Mouse (Mus musculus) heart, postnatal 10 days (tissue): Measurements from ENCODE around the gene Ptk7. TPM values are rescaled to one million over a fixed set of nuclear protein-coding genes. Genes with fewer than 3 reads are reported as not detected.

Source experiments
- DNase-seq, 2 experiments: peaks; one replicate each; pipeline ENCODE4 v3.0.0; 2021
- intact Hi-C: fragments of 180-260 bp; cut with DNase I; formaldehyde crosslinking; loops from one replicate; pipeline ENCODE4 v1.15.1; 2025
- total RNA-seq, 2 experiments: library from RNA; stranded (reverse); gene quantifications; 2 replicates each; pipeline ENCODE4 v1.2.3; 2021

Ptk7 gene
- 10 to 100 TPM; 19.5 to 22.3 TPM for total RNA-seq

DNA sequence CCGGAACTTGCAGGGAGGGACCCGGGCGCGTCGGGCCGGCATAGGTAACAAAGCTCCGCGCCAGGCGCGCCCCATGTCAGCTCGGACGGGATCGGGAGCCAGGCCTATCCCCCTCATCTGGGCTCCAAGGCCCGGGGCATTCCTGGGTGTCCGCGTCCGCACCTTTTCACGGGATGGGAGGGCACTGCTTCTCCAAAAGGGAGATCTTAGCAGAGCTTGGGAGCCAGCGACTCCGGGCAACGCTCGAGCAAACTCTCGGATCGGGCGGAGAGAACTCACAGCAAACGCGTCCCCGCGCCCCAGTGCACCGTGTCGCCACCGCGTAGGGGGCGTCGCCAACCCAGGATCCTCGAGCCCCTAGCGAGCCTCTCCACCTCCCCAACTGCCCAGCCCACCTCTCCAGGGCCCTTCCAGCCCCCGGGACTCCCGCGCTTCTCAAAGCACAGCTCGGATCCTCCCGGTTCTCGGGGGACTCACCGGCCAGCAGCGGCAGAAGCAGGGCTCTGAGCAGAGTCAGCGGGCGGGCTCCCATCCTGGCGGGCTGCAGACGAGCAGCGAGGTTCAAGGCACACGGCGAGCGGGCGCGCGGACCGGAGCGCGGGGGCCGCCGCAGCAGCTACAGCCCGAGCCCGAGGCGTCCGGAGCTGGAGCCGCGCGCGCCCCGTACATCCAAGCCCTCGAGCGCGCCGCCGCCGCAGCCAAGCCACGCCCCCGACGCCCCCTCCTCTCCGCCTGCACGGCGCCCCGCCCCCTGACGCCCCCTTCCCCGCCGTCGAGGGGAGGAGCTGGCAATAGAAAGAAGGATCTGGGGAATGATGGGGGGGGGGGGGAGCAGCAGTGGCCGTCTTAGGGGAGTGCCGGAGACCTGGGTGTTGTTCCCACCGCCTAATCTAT is at the start of gene Ptk7:
Gene Ptk7, minus strand, starts transcription at position 714 of the 894 bp plus-strand sequence.
- intact Hi-C loops, result no loop called here

DNA sequence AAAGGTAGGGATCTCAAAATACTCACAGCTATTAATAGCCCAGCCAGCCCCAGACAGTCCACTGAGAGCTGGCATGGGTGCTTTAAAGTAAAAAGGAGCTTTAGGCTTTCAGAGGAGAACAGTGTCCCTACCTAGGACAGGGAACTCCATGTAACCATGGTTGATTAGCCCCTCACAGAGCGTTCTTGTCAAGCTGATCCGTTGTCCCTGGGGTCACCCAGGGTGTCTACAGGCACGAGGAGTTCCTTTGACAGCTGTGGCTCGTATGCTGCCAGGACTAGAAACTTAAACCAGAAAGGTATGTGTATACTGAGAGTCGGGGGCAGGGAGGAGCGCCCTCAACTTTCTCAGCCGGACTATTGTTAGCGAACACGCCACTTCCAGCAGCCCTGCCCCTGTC is 49.6 kb upstream of the Ptk7 start:
- peak; percentile 52 to 60 for DNase-seq
- intact Hi-C loops, result no loop called here

More for the DNA sequence above, at the start of gene Ptk7:
- DNase-seq, result peak; percentile 81 to 84

DNA sequence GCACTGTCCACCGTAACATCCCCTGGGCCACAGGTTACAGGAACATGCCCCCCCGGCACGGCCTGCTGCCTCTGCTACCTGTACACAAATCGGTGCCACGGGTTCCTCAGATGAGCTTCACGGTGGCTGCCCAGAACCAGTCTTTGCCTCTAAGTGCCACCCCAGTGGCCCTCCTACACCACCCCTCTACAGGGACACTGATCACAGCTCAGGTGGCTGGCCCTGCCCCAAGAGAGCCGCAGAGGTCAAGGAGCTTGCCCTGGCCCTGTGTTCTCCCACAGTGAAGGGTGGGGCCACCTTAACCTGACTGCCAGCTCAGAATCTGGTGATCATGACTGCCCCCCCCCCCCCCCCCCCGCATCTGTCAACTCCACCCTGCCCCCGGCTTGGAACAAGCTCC is 49.1 kb upstream of the Ptk7 start, which contains the start of gene Mea1:
Gene Mea1, plus strand, starts transcription at position 378 of the 400 bp plus-strand sequence.
- DNase-seq, result peak; percentile 45 to 71
- intact Hi-C loops, result no loop called here

DNA sequence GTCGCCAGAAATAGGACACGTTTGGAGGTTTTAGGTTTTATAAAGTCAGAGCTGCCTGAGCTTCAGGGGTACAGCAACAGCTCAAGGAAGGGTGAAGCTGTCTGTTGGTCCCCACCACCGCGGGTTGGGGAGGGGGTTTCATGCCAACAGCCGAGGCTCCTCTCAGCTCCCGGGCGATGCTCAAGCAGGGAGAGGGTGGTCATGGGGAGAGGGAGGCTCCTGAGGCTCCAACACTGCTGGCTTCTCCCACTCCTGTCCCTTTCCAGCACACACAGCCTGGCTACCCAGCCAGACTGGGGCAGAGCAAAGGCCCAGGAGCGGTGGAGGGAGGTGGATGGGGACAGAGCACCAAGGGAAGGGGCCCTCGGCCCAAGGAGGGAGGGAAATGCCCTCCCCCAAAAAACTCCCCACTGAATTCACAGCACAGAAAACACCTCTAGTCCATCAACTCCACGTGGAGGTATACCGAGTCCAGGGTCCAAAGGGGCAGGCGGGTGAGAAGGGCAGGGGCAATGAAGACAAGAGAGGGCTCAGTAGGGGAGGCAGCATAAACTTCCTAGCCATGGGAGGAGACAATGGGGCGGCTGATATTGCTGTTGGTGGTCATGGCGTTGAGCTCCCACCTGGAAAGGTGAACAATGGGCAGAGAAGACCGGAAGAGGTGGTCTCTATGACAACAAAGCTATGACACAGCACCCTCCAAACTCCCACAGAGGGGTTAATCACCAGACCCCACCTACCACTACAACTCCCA is 45.4 kb upstream of the Ptk7 start:
- no peak for DNase-seq
- intact Hi-C loops, result loop anchor here (1.0 to 2.0 kb wide), 2 partner anchors 24 to 40 kb away; partner anchors contain the start of gene Cul7

DNA sequence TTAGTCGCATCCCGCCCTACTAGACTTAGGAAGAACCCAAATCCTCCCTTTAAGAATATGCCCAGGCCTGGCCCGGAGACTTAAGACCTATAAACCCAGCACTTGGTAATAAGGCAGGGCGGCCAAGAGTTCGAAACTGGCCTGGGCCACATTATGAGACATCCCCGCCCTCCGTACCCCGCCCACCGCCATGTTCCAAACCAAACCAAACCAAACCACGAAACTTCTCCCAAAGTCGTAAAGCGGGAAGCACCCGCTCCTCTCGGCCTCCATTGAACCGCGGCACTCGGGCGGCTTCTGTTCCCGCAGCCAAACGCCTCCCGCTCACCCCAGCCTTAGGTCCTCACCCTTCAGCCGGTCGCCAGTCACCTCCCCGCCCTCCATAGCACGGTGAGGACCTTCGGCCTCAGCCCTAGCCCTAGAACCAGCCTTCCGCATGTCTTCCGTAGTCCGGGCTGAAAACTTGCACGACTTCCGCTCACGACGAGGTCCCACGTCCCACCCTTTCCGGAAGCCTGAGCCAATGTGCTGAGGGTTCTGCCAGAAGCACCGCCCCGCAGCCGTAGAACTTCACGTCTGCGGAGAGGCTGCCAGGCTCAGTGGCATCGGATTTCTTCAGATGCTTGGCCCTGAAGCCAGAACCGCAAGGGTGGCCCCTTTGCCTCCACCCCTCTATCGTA is 44.7 kb upstream of the Ptk7 start, which contains the start of gene Rrp36:
Gene Rrp36, minus strand, starts transcription at position 503 of the 680 bp plus-strand sequence.
- DNase-seq, result peak; percentile 95 to 97
- intact Hi-C loops, result loop anchor here (1.0 to 2.0 kb wide), 2 partner anchors 24 to 41 kb away; partner anchors contain the start of gene Cul7

DNA sequence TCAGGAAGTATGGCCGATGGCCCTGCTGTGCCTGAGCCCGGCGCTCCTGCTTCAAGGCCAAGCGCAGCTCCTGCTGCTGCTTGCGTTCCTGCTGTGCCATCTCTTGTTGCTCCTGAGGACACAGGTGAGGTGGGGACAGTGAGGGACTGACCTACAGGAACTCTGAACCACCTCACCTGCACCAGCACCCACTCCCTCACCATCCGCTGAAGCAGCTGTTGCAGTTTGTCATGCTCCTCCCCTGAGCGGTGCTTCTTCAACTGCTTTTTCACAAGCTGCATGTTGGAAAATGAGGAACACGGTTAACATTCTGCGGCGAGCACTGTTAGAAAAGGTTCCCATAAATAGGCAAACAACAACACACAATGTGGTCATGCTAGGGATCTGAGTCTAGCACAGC is 40.6 kb upstream of the Ptk7 start:
- intact Hi-C loops, result no loop called here

DNA sequence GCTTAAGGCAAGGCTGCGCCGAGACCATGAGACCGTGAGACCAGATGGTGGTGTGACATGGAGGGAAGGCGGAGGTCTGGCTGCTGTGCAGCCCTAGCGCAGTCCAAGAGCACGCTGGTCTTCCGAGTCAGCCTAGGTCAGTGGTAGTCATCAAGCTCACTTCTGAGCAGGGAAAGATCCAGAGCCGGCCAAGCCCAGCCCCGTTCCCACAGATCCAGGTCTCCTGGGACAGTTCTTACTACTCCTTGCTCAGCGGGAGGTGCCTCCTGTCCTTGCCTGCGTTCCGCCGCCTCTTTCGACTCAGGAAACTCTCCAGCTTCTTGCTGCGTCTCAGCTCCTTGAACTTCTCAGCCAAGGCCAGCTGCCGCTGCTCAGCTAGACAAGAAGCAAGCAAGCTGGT is 38.4 kb upstream of the Ptk7 start:
- peak in 1 of 2 experiments; percentile 47 for DNase-seq
- intact Hi-C loops, result no loop called here

More for the DNA sequence above, 40.6 kb upstream of the Ptk7 start:
- no peak for DNase-seq

DNA sequence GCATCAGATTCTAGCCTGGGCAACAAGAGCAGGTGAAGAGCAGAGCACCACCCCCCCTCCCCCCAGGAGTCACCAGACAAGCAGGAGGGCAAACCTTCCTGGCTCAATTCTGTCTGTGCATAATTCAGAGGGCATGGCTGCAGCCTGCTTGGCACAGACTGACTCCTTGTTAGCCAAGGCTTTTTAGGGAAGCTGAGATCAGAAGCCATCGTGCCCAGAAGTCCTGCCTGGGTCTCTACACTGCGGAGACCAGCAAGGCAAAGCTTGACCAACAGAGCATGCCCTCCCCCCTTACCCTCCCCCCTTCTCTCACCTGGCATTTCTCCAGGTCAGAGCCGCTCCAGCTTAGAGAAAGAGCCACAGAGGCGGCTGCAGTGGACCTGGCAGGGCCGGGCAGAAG is 33.4 kb upstream of the Ptk7 start:
- DNase-seq, result peak; percentile 71 to 80
- intact Hi-C loops, result no loop called here

DNA sequence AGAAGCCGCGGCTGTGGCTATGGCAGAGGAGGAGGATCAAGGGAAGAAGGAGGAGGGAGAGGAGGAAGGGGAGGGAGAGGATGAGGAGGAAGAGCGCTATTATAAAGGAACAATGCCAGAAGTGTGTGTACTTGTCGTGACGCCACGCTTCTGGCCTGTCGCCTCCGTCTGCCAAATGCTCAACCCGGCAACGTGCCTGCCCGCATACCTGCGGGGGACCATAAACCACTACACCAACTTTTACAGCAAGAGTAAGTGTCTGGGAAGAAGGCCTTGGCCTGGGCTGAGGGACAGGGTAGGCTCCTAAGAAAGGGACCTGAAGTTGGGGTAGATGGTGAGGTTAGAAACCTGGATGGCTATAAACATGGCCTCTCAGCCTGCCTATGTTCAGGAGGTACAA is 32.7 kb upstream of the Ptk7 start:
- DNase-seq, result no peak
- intact Hi-C loops, result no loop called here

DNA sequence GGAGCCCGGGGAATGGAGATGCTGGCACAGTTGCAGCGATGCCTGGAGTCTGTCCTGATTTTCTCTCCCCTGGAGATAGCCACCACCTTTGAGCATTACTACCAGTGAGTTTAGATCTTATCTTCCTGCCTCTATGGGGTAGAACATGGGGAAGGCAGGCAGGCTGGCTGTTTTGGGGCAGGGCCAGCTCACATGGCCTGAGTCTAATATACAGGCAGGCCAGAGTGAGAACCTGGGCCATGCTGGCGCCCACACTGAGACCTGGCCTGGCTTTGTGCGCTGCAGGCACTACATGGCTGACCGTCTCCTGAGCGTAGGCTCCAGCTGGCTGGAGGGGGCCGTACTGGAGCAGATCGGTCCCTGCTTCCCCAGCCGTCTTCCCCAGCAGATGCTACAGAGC is 32.0 kb upstream of the Ptk7 start:
- no peak for DNase-seq
- intact Hi-C loops, result no loop called here

DNA sequence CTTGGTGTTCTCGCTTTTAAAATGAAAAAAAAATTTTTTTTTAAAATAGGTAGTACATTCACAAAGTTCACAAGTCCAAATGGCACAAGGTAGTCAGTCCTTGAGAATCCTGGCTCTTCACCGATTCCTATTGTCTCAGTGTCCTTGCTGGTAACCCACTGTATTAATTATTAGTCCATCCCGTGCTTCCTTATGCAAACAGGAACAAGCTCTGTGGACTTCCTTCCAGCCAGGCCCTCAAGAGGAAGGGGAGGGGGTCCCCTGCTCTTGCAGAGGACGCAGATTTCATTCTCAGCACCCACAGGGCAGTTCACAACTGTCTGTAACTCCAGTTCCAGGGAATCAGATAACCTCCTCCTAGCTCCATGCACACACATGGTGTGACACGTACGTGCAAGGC is 26.8 kb upstream of the Ptk7 start:
- DNase-seq, result no peak
- intact Hi-C loops, result no loop called here

DNA sequence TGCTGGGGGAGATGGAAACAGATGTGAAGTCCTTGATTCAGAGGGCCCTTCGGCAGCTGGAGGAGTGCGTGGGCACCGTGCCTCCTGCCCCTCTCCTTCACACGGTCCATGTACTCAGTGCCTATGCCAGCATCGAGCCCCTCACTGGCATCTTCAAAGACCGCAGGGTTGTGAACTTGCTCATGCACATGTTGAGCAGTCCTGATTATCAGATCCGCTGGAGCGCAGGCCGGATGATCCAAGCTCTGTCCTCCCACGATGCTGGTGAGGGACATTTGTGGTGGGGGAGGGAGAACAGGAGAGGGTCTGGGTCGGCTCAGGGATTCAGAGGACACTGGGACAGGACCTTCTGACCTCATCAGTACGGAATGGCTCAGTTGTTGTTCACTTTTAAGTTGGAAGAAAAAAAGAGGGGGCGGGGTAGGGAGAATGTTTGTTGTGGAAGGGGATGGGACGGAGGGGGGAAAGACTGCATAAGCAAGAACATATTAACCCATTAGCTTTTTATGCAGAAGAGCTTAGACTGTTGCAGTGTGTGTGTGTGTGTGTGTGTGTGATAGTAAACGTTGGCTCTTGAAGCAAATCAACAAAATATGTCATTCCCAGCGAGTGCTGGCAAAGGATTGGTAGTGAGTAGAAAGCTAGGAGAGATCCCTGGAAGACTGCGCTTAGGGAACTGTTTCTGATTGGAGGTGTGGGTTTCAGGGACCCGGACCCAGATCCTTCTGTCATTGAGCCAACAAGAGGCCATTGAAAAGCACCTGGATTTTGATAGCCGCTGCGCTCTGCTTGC is 22.6 kb upstream of the Ptk7 start:
- intact Hi-C loops, result no loop called here

DNA sequence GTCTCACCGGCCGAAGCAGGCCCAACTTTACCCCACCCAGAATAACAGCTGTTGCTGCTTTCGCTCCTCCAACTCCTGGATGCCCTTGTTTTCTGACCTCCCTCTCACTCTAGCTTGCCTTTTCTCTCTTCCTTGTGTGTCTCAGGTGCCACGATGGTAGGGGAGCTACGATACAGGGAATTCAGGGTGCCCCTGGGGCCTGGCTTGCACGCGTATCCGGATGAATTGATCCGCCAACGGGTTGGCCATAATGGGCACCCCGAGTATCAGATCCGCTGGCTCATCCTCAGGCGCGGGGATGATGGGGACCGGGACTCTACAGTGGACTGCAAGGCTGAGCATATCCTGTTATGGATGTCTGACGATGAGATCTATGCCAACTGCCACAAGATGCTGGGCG is 22.0 kb upstream of the Ptk7 start:
- DNase-seq, result peak; percentile 28 to 46
- intact Hi-C loops, result no loop called here

More for the DNA sequence above, 22.6 kb upstream of the Ptk7 start:
- DNase-seq, result no peak

DNA sequence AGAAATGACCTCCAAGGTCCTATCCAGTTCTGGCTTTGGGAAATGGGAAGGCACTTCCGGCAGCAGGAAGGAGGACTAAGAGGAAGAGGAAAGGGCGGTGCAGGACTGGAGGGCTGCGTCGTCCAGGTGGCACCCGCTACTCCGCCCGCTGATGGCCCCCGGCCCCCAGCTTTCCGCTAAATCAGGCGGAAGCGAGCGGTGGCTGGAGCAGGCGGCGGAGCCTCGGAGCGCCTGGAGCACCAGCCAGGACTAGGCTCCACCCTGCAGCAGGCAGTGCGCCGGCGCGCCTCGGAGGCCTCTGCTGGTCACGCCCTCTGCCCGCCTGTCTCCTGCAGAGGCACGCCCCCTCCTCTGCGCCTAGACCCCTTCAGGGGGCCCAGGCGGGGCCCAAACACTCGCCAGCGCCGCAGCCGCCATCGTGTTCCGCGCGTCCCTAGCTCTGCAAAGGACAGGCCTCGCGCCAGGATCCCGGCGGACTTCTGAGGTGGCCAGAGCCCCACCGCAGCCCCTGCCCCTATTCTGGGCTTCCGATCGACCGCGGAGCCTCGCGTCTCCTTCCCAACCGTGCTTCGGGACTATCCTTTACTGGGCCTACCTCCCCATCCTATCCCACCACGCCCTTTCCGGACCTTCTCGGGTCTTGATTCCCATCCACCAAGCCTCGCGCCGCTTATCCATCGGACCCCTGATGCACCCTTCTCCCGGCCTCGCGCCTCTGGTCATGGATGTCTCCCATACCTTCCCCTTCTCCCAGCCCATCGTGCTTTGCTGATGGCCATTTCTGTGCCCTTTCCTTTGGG is 21.1 kb upstream of the Ptk7 start, which contains the start of gene Cul7:
Gene Cul7, plus strand, starts transcription at position 106 of the 800 bp plus-strand sequence.
- intact Hi-C loops, result loop anchor here (1.0 kb wide), 1 partner anchor 24 kb away; the partner anchor contains the start of gene Rrp36
- DNase-seq, result peak; percentile 94 to 96

DNA sequence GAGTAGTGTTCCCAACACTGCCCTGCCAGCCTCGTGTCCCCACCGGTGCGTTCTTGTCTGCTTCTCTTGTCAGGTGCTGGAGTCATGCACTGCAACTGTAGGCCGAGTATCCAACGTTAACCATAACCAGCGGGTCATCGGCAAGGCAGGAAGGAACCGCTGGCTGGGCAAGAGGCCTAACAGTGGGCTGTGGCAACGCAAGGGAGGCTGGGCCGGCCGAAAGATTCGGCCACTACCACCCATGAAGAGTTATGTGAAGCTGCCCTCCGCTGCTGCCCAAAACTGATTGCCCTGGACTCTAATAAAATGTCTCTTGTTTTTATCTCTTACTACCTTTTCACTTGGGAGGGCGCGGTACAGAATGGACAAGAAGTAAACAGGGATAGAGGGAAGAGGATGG is 20.5 kb upstream of the Ptk7 start:
- no peak for DNase-seq

DNA sequence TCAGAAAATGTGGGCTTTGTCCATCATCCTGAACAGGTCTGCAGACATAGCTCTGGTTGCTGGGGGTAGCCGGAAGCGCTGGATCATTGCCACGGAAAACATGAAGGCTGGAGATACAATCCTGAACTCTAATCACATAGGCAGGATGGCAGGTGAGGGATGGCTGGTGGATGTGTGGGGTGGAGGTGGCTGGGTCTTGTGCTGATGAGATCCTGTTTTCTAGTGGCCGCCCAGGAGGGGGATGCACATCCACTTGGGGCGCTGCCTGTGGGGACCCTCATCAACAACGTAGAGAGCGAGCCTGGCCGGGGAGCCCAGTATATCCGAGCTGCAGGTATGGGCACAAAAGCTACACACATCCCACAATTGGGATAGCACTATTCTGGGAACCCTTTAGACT is 19.1 kb upstream of the Ptk7 start:
- DNase-seq, result no peak
- intact Hi-C loops, result no loop called here

More for the DNA sequence above, 20.5 kb upstream of the Ptk7 start:
- intact Hi-C loops, result loop anchor here (1.0 kb wide), 1 partner anchor 24 kb away; the partner anchor contains the start of gene Rrp36

DNA sequence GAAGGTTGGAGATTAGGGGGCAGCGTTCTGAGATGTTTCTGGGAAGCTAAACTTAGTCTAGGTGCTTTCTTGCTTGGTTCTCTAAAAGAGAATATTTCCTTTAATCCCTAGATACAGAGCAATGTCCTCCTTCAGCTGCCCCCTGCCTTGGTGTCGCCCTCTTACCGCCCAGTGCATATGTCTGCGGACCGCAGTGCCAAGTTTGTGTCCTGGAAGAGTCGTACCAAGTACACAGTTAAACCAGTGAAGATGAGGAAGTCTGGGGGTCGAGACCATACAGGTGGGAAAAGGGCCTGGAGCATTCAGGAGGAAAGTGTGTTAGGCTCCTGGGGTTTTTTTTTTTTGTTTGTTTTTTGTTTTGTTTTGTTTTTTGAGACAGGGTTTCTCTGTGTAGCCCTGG is 18.0 kb upstream of the Ptk7 start:
- intact Hi-C loops, result no loop called here
- DNase-seq, result no peak

DNA sequence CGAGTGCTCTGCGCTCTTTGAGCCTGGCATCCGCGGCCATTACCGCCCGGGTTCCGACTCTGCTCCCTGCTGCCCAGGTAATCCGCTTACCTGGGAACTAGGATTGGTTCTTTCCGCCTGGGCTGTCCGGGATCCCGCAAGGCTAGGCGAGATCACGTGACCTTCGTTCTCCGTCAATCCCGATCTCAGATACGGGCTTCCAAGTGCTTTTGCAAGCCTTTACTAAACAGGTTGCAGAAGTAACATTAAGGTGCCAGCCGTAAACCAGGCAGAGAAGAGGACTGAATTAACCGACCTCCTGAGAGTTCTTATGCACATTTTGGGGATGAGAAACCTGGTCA is 17.0 kb upstream of the Ptk7 start:
- DNase-seq, result no peak
- intact Hi-C loops, result no loop called here
